Mouse (Mus musculus) megakaryocyte progenitor cell, adult 5-6 weeks (primary cell): ENCODE measurements at regions not wholly inside any gene's neighbourhood (a gene's known extent, or its start where the extent isn't known, plus 50 kb on each side); places are given as distances from the start of the nearest gene placed in this dataset.
A peak's percentile ranks its signal among the peaks of the same experiment; 100 is the strongest.

Experiments used
- ATAC-seq: replicated peaks from 2 replicates; pipeline ENCODE4 v1.8.0; 2016; ENCODE audit warnings: mild to moderate bottlenecking, moderate TSS enrichment, inconsistent platforms; ENCODE audit not compliant: poor library complexity

DNA sequence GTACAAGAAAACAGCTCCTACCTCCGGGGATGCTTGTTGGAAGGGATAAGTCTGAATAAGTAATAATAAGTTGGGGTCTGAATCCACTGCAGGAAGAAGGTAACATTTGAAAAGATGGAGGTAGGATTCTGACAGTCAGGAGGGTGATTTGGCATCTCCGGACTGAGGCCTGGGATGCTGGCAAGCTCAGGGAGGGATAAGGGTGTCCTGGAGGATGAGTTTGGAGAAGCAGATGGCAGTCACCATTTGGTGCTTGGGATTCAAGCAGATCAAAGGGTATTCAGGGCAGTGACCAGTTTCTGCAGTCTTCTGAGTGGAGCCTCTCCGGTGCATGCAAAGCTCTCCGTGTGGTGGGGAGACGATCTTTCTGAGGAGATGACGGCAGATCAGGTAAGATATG, 62.9 kb upstream of the Gm2310 start:
- no peak for ATAC-seq

DNA sequence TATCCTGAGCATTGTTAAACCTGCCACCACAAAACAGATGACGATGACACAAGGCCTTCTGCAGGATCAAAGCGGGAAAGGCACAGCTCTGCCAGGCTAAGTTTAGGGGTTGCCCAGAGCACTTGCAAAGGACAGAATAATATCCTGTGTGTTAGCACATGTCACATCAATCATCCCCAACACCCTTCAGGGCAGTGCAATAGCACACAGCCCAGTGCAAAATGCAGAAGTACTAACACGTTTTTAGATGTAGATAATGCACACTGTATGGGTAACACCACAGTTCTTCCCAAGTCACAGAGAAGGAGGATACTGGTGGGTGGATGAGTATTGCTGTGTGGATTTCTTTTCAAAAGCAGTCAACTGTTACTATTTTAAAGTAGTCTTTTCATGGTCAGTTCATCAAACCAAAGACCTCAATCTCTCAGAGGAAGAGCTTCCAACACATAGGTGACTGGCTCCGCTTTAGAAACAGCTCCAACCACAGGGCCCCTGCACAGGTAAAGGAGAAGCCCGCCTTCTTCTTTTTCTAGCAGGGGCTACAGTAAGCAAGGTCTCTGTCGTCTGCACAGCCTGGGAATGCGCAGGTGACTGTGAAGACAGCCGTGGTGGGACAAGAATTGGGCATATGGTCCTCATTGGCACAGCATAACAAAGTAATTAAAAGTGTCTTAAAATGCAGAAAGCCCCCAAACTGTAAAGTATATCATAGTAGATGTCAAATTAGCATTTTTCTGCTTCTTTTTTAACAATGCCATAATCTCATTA, 61.6 kb upstream of the Gm2310 start:
- ATAC-seq, result peak; percentile 91

GRCm38 (mm10) chr15:8580077-8580476, 60.3 kb upstream of the Gm2310 start:
- no peak for ATAC-seq

DNA sequence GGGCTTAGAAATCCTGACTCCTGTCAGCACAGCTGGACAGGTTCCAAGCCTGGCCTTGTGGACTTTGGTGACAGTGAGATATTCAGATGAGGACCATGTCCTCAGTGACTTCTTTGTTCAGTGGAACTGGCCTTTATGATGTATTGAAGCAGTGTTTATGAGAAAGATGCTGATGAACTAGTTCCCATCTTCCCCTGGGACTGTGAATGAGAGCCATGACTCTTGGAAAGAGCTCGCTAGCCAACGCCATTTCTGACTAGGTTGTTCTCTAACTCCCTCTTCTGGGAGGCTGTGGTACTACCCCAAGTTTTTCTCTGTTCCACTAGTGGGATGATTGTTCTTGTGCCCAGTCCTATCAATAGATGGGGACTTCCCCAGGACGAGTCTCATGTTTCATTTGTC, 57.7 kb upstream of the Gm2310 start:
- ATAC-seq, result peak; percentile 89

DNA sequence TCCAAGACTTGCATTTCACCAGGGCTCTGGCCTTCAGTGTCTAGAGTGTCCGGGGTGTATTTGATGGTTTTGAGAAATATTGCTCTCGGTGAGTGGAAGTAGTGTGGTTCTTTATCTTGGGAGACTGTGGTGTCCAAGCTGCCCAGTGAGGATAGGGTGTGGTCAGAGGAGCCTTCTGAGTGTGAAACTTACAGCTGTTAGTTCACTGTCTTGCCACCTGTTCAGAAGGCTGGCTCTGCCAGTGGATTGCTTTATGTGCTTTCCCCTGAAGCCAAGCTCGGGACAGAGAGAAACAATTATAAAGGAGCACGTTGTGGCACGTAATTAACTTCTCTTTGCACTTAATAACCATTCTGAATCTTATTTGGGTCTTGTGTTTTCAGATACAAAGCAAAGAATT, 57.2 kb upstream of the Gm2310 start:
- ATAC-seq, result no peak

- peak; percentile 35 for ATAC-seq
Measured at GRCm38 (mm10) chr15:8569617-8570016, 49.9 kb upstream of the Gm2310 start.
